Mouse (Mus musculus) liver, embryonic 16.5 days (tissue): ENCODE data around the gene Shisal1. TPM values are rescaled to one million over a fixed set of nuclear protein-coding genes. Genes with fewer than 3 reads are reported as not detected.

Experiments used
- ATAC-seq: fragments of 200-750 bp; cut with Nextera tagmentation; 2 replicates; pipeline ENCODE4 v1.8.0; 2017; ENCODE audit warnings: low read depth, mild to moderate bottlenecking, moderate number of reproducible peaks, moderate library complexity
- H3K27ac ChIP-seq: fragments of 300-500 bp; sonication (generic); 2 replicates; pipeline ENCODE4 v1.5.1; 2014; ENCODE audit warnings: mild to moderate bottlenecking, low read length
- H3K27me3 ChIP-seq: fragments of 300-500 bp; sonication (generic); 2 replicates; pipeline ENCODE4 v1.6.1; 2014; ENCODE audit warnings: low read depth, low read length, mixed read lengths; ENCODE audit not compliant: control insufficient read depth, insufficient read depth
- H3K36me3 ChIP-seq: fragments of 300-500 bp; sonication (generic); 2 replicates; pipeline ENCODE4 v1.6.1; 2014; ENCODE audit warnings: mild to moderate bottlenecking; ENCODE audit not compliant: control insufficient read depth, insufficient read depth
- H3K4me1 ChIP-seq: fragments of 300-500 bp; sonication (generic); 2 replicates; pipeline ENCODE4 v1.6.1; 2014; ENCODE audit warnings: low read depth, low read length, mixed read lengths; ENCODE audit not compliant: control insufficient read depth
- H3K4me2 ChIP-seq: fragments of 300-500 bp; sonication (generic); 2 replicates; pipeline ENCODE4 v1.6.1; 2014; ENCODE audit warnings: low read depth, low read length, mixed read lengths
- H3K4me3 ChIP-seq: fragments of 300-500 bp; sonication (generic); 2 replicates; pipeline ENCODE4 v1.5.1; 2014; ENCODE audit warnings: low read depth, mild to moderate bottlenecking, low read length
- H3K9ac ChIP-seq: fragments of 300-500 bp; sonication (generic); 2 replicates; pipeline ENCODE4 v1.6.1; 2014; ENCODE audit warnings: low read depth, low read length
- H3K9me3 ChIP-seq: fragments of 300-500 bp; sonication (generic); replicated peaks from 2 replicates; pipeline ENCODE4 v1.6.1; 2016; ENCODE audit warnings: low read length; ENCODE audit not compliant: control insufficient read depth
- WGBS: fragments of 180-500 bp; shearing (Covaris S2); extraction: QIAGEN DNeasy Blood & Tissue Kit; methylation state at CpG from one replicate; pipeline ENCODE4 v1.1.7; 2014; ENCODE audit not compliant: insufficient replicate concordance; 5-methylcytosine and 5-hydroxymethylcytosine counted together
- polyA plus RNA-seq: library from polyadenylated mRNA; unstranded; fragments of >200 nt; fragmentation: Nextera tagmentation; extraction: Ambion mirVana; gene quantifications from 2 replicates; pipeline ENCODE4 v1.2.1, GENCODE M21; 2015

Gene Shisal1
- polyA plus RNA-seq, 1 experiment from 2014 or later: 0.21 TPM

DNA sequence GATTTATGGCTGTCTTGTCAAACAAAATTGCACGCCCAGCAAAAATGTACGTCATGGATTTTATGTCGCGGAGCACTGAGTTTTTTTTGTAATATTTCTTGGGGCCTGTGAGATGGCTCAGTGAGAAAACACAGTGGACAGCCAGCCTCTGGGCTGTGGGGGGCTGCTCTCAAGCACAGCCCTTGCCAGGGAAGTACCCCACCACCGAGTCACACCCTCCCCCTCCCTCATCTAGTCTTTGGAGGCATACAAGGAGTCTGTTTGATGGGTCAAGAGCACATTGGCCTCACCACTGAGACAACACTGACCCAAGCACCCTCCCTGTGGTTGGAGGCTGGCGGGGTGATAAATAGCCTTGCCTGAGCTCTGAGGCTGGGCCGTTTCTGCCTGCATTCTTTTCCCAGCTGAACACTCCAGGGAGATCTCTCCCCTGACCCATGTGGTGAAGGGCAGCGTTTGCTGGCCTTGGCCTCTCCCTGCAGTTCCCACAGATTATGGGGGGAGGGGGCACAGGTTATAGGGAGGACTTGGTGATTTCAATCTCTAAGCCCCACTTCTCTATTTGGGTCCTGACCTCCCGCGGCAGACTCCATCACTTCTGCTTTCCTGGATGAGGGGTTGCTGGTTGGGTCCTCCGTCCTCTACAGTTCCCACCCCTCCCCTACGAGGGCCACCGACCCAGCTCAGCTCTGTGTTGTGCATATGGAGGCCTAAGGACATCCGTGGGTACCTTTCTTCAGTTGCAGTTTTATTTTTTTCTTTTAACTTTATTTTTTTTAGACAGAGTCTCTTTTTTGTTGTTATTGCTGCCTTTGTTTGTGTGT lies 96.8 kb downstream of the Shisal1 start:
- Histone ChIP-seq H3K9ac (no peak overlapping the region), H3K4me2 (no peak overlapping the region), H3K27me3 (no peaks in the 10 kb centered on the region), H3K36me3 (no peaks in the 10 kb centered on the region), H3K9me3 (0 out of 2 replicates have a peak, but pooled peaks cover 3% of the 10 kb centered on the region), H3K4me3 (no peak overlapping the region), H3K4me1 (no peaks in the 10 kb centered on the region; the same call in 1 of the 2 replicates), H3K27ac (no peak overlapping the region)
- WGBS: 34% methylated on average over 14 of the region's 14 CpGs
- no peak for ATAC-seq

DNA sequence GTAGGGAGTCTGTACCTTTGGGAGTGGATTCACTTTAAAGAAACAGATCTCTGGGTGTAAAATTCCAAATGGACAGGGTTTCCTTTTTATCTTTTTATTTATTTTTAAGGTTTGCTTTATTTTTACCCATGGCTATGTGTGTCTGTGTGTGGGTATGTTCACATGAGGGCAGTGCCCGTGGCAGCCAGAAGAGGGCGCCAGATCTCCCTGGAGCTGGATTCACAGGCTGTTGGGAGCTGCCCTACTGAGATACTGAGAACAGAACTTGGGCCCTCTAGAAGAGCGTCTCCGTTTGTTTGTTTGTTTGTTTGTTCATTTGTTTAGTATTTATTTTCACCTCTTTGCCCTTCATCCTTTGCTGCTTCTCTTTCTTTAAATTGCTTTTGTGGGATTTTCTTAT lies 98.1 kb downstream of the Shisal1 start:
- 79% methylated on average over 4 of the region's 4 CpGs for WGBS
- H3K4me2 ChIP-seq: no peak overlapping the region
- no peaks in the 10 kb centered on the region for H3K27me3 ChIP-seq
- no peaks in the 10 kb centered on the region for H3K36me3 ChIP-seq
- no peak overlapping the region for H3K9ac ChIP-seq
- H3K27ac ChIP-seq: no peak overlapping the region
- no peak for ATAC-seq
- H3K4me3 ChIP-seq: no peak overlapping the region
- 0 out of 2 replicates have a peak, but pooled peaks cover 3% of the 10 kb centered on the region for H3K9me3 ChIP-seq
- no peaks in the 10 kb centered on the region; the same call in 1 of the 2 replicates for H3K4me1 ChIP-seq

DNA sequence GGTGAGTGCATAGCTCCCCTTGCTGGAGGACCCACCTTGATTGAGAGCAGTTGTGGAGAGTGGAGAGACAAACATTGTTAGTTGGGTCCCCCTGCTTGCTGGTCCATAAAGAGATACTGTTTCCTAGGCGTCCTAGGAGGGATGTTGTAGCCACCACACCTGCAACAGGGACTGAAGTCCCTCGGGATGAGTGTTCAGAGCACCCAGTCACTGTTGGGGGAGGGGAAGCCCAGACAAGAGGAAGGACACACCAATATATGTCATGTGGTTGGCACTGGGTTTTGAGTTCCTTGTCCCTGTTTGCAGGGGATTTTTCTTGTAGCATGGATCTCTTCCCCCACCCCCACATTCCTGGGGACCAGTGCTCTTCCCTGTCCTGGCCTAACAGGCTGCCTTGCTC lies 106.0 kb downstream of the Shisal1 start:
- Histone ChIP-seq H3K27me3 (no peaks in the 10 kb centered on the region), H3K4me2 (no peak overlapping the region), H3K27ac (no peak overlapping the region), H3K36me3 (no peaks in the 10 kb centered on the region), H3K4me1 (no peaks in the 10 kb centered on the region), H3K9me3 (no peaks in the 10 kb centered on the region), H3K9ac (no peak overlapping the region), H3K4me3 (no peak overlapping the region)
- ATAC-seq: no peak
- 38% methylated on average over 2 of the region's 2 CpGs for WGBS

DNA sequence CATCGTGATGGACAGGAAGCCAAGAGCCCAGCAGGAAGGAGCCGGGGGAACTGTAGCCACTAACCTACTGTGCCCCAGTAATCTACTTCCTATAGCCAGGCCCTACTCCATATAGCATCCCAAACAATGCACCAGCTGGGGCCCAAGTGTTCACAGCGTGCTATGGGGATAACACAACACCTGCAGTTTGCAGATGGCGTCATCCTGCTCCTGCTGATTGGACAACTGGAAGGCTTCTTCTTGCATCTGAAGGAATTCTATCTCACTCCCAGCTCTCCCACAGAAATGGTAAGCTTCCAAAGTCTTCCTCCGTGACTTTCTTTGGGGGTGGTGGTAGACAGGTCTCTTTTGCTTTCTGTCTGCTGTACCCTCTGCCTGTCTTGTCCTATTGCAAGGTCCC lies 109.3 kb downstream of the Shisal1 start:
- Histone ChIP-seq H3K27ac (no peak overlapping the region), H3K4me1 (no peaks in the 10 kb centered on the region), H3K9ac (no peak overlapping the region), H3K36me3 (no peaks in the 10 kb centered on the region), H3K9me3 (no peaks in the 10 kb centered on the region), H3K27me3 (no peaks in the 10 kb centered on the region), H3K4me2 (no peak overlapping the region), H3K4me3 (no peak overlapping the region)
- WGBS: 46% methylated on average over 5 of the region's 5 CpGs
- no peak for ATAC-seq

DNA sequence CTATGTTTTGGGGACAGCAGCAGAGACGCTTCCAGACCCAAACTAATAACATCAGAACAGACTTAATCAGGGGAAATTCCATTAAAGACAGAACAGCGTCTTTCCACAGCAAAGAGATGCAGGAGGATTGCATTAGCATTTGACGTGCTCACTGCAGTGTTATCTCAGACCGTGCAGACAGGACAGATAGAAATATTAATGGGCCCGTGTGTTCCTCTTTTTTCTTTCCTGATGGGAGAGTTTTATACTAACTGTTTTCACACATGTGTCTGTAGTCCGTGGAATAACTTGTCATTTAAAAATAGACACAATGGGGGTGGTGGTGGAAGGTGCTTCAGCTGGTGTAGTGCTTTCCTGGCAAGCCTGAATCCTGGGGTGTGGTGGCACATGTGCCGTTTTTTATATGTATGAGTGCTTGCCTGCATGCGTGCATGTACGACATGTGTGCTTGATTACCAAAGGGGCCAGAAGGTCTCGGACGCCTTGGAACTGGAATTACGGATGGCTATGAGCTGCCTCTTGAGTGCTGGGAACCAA lies 110.5 kb downstream of the Shisal1 start:
- Histone ChIP-seq H3K9me3 (no peaks in the 10 kb centered on the region), H3K4me2 (no peak overlapping the region), H3K4me3 (no peak overlapping the region), H3K36me3 (no peaks in the 10 kb centered on the region), H3K9ac (no peak overlapping the region), H3K27me3 (no peaks in the 10 kb centered on the region), H3K27ac (no peak overlapping the region), H3K4me1 (no peaks in the 10 kb centered on the region)
- ATAC-seq: no peak
- WGBS: 42% methylated on average over 12 of the region's 12 CpGs

DNA sequence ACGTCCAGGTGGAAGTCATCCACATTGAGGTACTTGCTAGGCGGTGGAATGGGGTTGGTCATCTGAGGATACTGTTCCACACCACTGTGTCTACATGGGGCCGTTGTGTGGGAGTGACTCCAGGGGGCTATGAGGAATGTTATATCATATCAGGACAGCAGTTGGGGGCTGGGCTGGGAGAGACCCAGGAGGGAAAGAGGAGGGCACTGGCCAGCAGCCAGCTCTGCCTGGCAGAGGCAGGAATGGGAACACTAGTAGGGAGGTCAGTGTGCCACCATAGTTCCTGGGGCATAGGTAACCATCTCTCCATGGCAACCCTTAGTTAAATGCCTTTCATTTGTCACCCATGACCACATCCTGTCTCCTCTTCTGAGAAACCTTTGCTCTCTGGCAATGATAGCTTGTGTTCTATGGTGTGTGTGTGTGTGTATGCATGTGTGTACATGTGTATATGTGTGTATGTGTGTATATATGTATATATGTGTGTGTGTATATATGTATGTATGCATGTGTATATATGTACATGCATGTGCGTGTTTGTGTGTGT lies 115.8 kb downstream of the Shisal1 start:
- H3K27ac ChIP-seq: no peak overlapping the region
- WGBS: 65% methylated on average over 4 of the region's 4 CpGs
- no peak overlapping the region for H3K4me3 ChIP-seq
- ATAC-seq: no peak
- no peak overlapping the region for H3K4me2 ChIP-seq
- H3K27me3 ChIP-seq: no peaks in the 10 kb centered on the region
- H3K9me3 ChIP-seq: no peaks in the 10 kb centered on the region
- H3K36me3 ChIP-seq: no peaks in the 10 kb centered on the region
- H3K4me1 ChIP-seq: no peaks in the 10 kb centered on the region
- no peak overlapping the region for H3K9ac ChIP-seq

DNA sequence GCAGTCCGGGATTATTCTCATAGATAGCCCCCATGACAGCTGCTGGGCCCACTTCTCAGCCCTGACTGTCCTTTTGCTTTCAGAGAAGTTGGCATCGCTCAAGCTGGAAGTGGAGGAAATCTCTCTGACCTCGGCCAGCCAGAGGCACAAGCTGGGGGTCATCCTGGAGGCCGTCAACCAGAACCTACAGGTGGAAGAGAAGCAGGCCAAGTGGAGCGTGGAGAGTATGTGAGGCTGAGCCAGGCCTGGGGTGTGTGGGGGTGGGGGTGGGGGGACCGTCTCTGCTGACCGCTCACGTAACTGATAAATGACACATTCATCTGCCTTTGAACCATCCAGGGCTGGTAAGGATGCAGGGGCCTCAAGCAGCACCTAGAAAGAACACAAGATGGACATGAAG lies 117.0 kb downstream of the Shisal1 start:
- no peak overlapping the region for H3K4me3 ChIP-seq
- WGBS: 66% methylated on average over 8 of the region's 8 CpGs
- no peak for ATAC-seq

More for the DNA sequence above, 117.0 kb downstream of the Shisal1 start:
- H3K4me2 ChIP-seq: no peak overlapping the region
- no peak overlapping the region for H3K9ac ChIP-seq
- no peaks in the 10 kb centered on the region for H3K36me3 ChIP-seq
- H3K27ac ChIP-seq: no peak overlapping the region
- no peaks in the 10 kb centered on the region for H3K4me1 ChIP-seq
- no peaks in the 10 kb centered on the region for H3K9me3 ChIP-seq
- no peaks in the 10 kb centered on the region for H3K27me3 ChIP-seq
